Mouse (Mus musculus): ENCODE results near the gene Rtl9.

DNA sequence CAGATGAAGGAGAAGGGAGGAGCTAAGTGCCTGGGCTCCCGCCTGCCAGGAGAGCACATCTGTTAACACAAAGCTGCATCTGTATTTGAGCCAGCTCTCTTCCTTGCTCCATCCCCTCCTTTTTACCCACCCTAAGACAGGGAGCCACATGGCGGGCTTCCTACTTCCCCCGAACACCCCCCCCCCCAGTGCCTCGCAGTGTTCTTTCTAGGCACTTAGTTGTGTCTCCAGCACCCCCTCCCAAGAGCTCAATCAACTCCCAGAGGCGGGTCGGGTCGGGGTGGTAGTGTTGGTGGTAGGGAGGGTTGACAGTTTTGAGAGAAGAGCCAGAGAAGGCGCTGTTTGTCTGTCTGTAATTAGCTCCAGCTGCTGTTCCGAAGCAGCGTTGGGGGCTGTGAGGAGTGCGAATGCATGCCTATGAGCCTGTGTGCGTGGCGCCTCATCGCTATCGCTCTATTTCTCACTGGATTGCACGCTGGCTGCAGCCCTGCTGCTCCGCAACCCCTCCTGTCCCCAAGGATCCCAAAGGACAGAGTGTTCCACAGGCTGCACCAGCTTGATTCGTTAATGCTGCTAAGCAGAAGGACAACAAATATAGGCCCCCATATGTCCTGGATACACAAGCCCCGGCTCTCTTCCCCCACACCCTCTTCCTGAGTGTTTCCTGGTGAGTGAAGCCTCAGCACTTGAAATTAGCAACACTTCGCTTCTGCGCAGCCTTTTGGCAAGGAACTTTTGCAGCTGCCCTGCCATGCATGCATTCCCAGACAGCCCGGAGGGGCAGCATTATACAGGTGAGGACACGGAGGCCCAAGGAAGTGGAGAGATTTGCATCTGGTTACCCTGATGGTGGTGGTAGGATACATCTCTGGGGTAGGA lies 18.7 kb upstream of the Rtl9 start:
- TF ChIP-seq POLR2A (IDR thresholded peaks at IDR 0.05; ENCODE audit: insufficient read depth, low read depth, low read length), result no peak
- no peak for TF ChIP-seq EP300 (IDR thresholded peaks at IDR 0.05; ENCODE audit: insufficient read depth, low read depth, low read length)
- no peak for TF ChIP-seq CTCF (IDR thresholded peaks at IDR 0.05)
